Mouse (Mus musculus): ENCODE results near the gene Cacna1g.

GRCm38 (mm10) chr11:94390825-94391224 lies 83.2 kb downstream of the Cacna1g start:
- TF ChIP-seq CTCF (IDR thresholded peaks at IDR 0.05; ENCODE audit: low read depth, low read length) (no peak), TAL1 (conservative IDR thresholded peaks at IDR 0.05; ENCODE audit: low read depth, low read length) (no peak), GATA1 (IDR thresholded peaks at IDR 0.05; ENCODE audit: borderline replicate concordance, low read length) (no peak), POLR2AphosphoS5 (IDR thresholded peaks at IDR 0.05; ENCODE audit: insufficient replicate concordance, low read depth, low read length) (no peak)
